Mouse (Mus musculus) G1E (cell line): ENCODE results near the gene Lrmda.

Source experiments
- CTCF ChIP-seq: IDR thresholded peaks from 2 replicates; pipeline ENCODE4 v1.5.1; 2012; ENCODE audit warnings: low read depth, low read length, inconsistent platforms, mixed read lengths
- GATA1 ChIP-seq: IDR thresholded peaks from 2 replicates; pipeline ENCODE4 v1.6.1; 2012; ENCODE audit warnings: borderline replicate concordance, low read length, inconsistent platforms, mixed read lengths
- GATA2 ChIP-seq: IDR thresholded peaks from 2 replicates; pipeline ENCODE4 v1.6.1; 2012; ENCODE audit warnings: low read depth, low read length, inconsistent platforms, borderline replicate concordance
- POLR2AphosphoS5 ChIP-seq: IDR thresholded peaks from 2 replicates; pipeline ENCODE4 v1.6.1; 2012; ENCODE audit warnings: low read depth, low read length, inconsistent platforms; ENCODE audit not compliant: insufficient replicate concordance
- TAL1 ChIP-seq: conservative IDR thresholded peaks from 2 replicates; pipeline ENCODE4 v1.6.1; 2012; ENCODE audit warnings: low read depth, low read length, inconsistent platforms, mixed read lengths

GRCm38 (mm10) chr14:22048068-22048899 is 28.8 kb downstream of the Lrmda start:
- TF ChIP-seq CTCF (no peak), TAL1 (no peak), GATA1 (no peak), POLR2AphosphoS5 (no peak), GATA2 (no peak)
